Mouse (Mus musculus) erythroblast, embryonic 14.5 days (primary cell): ENCODE results near the gene Glt28d2.

Source experiments
- GATA1 ChIP-seq: IDR thresholded peaks from 2 replicates; pipeline ENCODE4 v1.6.1; 2012; ENCODE audit warnings: low read length, inconsistent platforms, mixed read lengths
- TAL1 ChIP-seq: IDR thresholded peaks from 3 replicates; pipeline ENCODE4 v1.6.1; 2012; ENCODE audit warnings: low read length, inconsistent platforms, mixed read lengths

DNA sequence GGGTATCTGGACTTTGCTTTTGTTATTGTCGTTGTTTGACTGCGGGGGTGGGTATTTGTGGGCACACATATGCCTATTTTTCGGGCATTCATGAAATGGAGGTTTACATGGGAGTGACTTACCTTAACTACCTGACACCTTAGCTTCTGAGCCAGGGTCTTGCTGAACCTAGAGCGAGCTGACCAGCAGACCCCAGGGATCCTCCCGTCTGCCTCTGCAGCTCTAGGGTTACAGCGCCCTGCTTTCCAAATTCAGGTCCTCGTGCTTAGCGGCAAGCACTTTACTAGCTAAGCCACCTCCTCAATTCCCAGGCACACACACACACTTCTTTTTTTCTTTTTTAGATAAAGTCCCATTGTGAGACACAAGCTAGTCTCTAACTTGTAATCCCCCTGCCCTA is 36.0 kb upstream of the Glt28d2 start:
- TF ChIP-seq GATA1 (no peak), TAL1 (no peak)
